26 mouse cellular contexts compared by ENCODE assay signal in genomic region chr3:84568540-84568939, GRCm38 (mm10). TPM values are rescaled to one million over a fixed set of nuclear protein-coding genes. Genes with fewer than 3 reads are reported as not detected.
"Had no signal": no experiment of that assay in that cellular context is flagged by ENCODE, and none has a peak within 500 bp of the region (broad histone marks: within the 10 kb centered on the region; RNA-seq: fewer than 3 reads in every experiment).

No protein-coding gene starts in this region.

- H3K27ac ChIP-seq: kidney, postnatal 0 days; limb, embryonic 12.5 days; limb, embryonic 15.5 days; liver, embryonic 13.5 days; midbrain, embryonic 12.5 days; midbrain, embryonic 15.5 days; stomach, embryonic 15.5 days had no signal

- H3K4me2 ChIP-seq: limb, embryonic 12.5 days; limb, embryonic 15.5 days; liver, embryonic 13.5 days; midbrain, embryonic 12.5 days; midbrain, embryonic 15.5 days; stomach, embryonic 15.5 days had no signal

- ATAC-seq: midbrain, embryonic 15.5 days had no signal

- DNase-seq: kidney, adult 2 months; kidney, postnatal 25 days; left cerebral cortex, postnatal 4 days; liver, embryonic 13.5 days; lung, adult 2 months; lung, postnatal 14 days; lung, postnatal 4 days; right cerebral cortex, adult 18-20 months; right cerebral cortex, postnatal 14 days; right cerebral cortex, postnatal 4 days; thymus, postnatal 25 days had no signal

- H3K36me3 ChIP-seq: limb, embryonic 12.5 days; limb, embryonic 15.5 days; liver, embryonic 13.5 days; midbrain, embryonic 12.5 days; midbrain, embryonic 15.5 days; stomach, embryonic 15.5 days had no signal

- H3K27me3 ChIP-seq: limb, embryonic 12.5 days; limb, embryonic 15.5 days; liver, embryonic 13.5 days; midbrain, embryonic 12.5 days; midbrain, embryonic 15.5 days; stomach, embryonic 15.5 days had no signal

- H3K9me3 ChIP-seq: limb, embryonic 12.5 days; limb, embryonic 15.5 days; liver, embryonic 13.5 days; midbrain, embryonic 12.5 days; midbrain, embryonic 15.5 days; stomach, embryonic 15.5 days had no signal

- H3K9ac ChIP-seq: limb, embryonic 12.5 days; limb, embryonic 15.5 days; liver, embryonic 13.5 days; midbrain, embryonic 12.5 days; midbrain, embryonic 15.5 days; stomach, embryonic 15.5 days had no signal

- H3K4me3 ChIP-seq: limb, embryonic 12.5 days; limb, embryonic 15.5 days; liver, embryonic 13.5 days; midbrain, embryonic 12.5 days; midbrain, embryonic 15.5 days; stomach, embryonic 15.5 days had no signal

- H3K4me1 ChIP-seq: midbrain, embryonic 12.5 days; midbrain, embryonic 15.5 days; stomach, embryonic 15.5 days had no signal

RNA-seq across cellular contexts. Expression of gene Tigd4, which starts 24.8 kb away (rescaled TPM):
- total RNA-seq: layer of hippocampus, adult 8-10 months; left cerebral cortex, postnatal 14 days; left cerebral cortex, postnatal 4 days; megakaryocyte progenitor cell, adult 5-6 weeks; megakaryocyte-erythroid progenitor cell, adult 5-6 weeks; monocyte, adult 5-6 weeks had no signal
- polyA plus RNA-seq: kidney, adult 2 months; kidney, embryonic 14.5 days; large intestine, adult 2 months; midbrain, embryonic 12.5 days; midbrain, embryonic 15.5 days; neural tube, embryonic 14.5 days; thymus, postnatal 0 days had no signal
